Mouse (Mus musculus) cerebellum, postnatal 25 days (tissue): ENCODE measurements around the gene Medag.

ENCODE experiments used
- DNase-seq, 2 experiments: peaks; one replicate each; pipeline ENCODE4 v3.0.0; 2021; ENCODE audit warnings: mixed read lengths in 2 of 2

Medag gene

GRCm38 (mm10) chr5:149411509-149412193 is at the start of gene Medag:
Medag (plus strand) TSS chr5:149411749.
- DNase-seq, result peak; percentile 72 to 84

DNA sequence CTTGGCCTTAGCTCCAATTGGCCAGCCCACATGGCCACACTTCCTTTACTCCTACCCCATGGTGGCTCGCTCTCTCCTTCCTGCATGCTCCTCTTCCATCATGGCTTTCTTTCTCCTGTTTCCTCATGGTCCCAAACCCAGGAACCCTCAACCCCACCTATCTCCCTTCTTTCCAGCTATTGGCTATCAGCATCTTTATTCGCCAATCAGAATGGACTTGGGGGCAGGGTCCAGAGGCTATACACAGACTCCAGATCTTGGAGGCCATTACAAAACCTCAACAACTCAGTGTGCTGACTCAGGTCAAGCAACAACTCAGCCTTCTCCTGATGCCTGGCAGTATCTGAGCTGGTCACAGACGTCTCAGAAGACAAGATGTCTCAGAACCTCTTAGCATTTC is 48.9 kb upstream of the Medag start:
- no peak for DNase-seq

DNA sequence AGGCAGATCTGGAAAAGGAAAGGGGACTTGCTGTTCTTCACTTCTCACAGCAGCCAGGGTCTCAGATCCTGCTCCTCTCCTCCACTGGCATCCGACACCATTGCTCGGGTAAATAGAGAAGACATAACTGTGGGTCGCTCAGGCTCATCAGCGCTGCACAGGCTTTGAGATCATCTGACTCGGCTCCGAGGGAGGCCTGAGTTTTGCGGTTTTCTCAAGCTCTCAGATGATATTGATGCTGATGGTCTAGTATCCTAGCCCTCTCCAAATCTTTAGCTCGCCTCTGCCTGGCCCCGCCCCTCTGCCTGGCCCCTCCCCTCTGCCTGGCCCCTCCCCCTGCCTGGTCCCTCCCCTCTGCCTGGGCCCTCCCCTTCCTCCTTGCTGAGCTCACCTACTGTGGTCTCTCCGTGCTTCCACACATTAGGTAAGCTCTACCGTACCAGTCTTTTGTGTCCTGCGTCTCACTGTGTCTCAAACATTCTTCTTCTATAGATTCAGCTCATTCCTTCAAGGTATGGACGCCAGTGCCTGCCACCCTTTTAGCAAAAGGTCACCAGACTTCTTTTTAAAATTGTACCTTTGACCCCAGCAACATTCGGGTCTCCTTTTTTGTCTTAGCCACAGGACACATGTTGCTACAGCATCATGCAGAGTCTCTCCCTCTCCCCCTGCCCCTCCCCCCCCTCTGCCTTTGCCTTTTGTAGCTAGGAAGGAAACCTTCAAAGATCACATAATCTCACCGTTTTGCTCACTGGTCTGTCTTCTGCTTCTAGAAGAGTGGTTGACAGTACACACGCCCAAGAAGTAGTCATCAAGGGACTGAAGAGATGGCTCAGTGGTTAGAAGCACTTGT is 47.4 kb upstream of the Medag start:
- no peak for DNase-seq

DNA sequence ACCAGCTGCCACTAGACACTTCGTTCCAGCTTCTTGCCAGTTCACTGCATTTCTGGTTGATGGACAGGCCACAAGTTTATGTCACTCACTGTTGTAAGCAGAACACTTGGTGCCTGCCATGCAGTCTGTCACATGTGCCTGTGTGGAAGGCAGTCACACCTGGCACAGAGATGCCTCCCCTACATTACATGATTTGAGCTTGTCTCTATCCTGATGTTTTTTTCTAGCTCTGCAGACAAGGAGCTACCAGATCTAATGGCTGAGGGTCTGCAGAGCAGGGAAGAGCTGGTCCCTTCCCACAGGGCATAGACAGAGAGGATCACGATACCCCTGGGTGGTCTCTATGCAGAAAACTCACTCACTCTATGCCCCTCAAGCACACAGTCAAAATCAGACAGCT is 44.5 kb upstream of the Medag start:
- DNase-seq, result no peak

GRCm38 (mm10) chr5:149367544-149368466 is 43.7 kb upstream of the Medag start:
- DNase-seq, result no peak

- no peak for DNase-seq
Observed at GRCm38 (mm10) chr5:149368575-149369312, 42.8 kb upstream of the Medag start.

- DNase-seq, result no peak
Observed at GRCm38 (mm10) chr5:149369373-149370035, 42.0 kb upstream of the Medag start.

DNA sequence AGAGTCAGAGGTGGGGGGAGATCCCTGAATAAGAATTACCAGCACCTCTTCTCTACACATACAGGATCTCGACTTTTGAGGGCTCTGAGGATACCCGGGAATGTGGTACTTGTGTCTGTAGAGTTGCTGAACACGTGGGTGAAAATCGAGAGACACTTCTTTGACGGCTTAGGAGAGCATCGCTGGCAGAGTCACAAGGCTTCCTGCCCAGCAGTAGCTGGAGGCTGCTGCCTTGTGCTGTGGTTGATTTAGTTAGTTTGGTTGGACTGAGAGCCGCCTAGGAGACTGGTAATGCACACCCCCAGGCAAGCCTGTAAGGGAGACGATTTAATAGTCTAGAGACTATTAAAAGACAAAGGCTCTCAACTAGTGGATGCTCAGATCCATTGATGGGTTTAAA is 39.5 kb upstream of the Medag start:
- no peak for DNase-seq

GRCm38 (mm10) chr5:149373224-149373623 is 38.3 kb upstream of the Medag start:
- peak; percentile 11 to 27 for DNase-seq

GRCm38 (mm10) chr5:149374026-149374425 is 37.5 kb upstream of the Medag start:
- peak; percentile 51 to 68 for DNase-seq

- DNase-seq, result no peak
Observed at GRCm38 (mm10) chr5:149375074-149375888, 36.3 kb upstream of the Medag start.

- peak; percentile 91 to 94 for DNase-seq
Observed at GRCm38 (mm10) chr5:149375889-149376212, 35.7 kb upstream of the Medag start.

DNA sequence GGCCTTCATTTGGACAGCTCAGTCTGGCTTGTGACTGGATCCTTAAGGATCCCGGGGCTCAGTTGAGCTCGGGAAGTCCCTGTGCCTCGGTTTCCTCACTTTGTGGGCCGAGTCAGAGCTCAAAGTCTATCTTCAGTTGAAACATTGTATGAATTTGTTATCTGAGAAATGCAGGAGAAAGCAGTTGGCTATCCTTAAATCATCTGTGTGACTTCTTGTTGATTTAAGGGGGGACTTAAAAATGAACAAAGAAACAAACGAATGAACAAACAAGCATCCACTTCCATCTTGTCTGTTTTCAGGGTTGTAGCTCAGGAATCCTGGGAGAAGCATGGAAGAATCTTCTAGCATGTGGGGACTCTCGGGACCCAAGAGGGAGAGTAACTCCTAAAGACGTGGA is 35.2 kb upstream of the Medag start:
- DNase-seq, result no peak

DNA sequence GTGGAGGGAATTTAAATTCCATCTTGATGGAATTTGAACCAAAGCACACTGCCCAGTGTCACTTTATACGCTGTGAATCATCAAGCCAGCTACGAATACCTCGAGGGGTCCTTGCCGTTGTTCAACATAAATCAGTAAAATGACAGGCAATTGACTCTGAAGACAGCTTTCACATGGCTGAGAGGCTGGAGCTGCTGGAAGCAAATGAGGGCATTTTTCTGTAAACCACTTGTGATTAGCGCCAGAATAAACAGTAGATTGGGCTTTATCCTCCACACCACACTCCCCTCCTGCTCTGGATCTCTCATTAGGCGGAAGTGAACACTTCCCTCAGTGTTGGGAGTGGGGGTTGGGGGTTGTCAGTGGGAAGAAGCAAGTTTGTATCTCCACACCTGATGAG is 34.3 kb upstream of the Medag start:
- no peak for DNase-seq

DNA sequence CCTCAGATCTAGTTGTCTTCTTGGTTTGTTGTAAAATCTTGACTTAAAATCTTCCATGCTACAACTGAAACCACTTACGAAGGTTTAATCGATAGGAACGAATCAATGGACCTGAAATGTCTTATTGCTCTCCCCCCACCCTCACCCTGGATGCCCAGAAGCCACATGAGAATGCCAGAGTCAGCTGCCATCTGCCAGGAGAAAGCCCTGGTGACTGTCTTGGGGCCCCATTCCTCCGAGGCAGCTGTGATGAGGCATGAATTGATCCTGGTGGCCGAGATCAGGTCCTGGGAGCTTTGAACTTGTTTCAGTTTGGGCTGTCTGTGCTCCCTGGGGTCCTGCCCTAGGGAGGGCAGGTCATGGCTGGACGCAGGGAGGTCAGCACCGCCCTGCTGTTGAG is 33.0 kb upstream of the Medag start:
- DNase-seq, result no peak

DNA sequence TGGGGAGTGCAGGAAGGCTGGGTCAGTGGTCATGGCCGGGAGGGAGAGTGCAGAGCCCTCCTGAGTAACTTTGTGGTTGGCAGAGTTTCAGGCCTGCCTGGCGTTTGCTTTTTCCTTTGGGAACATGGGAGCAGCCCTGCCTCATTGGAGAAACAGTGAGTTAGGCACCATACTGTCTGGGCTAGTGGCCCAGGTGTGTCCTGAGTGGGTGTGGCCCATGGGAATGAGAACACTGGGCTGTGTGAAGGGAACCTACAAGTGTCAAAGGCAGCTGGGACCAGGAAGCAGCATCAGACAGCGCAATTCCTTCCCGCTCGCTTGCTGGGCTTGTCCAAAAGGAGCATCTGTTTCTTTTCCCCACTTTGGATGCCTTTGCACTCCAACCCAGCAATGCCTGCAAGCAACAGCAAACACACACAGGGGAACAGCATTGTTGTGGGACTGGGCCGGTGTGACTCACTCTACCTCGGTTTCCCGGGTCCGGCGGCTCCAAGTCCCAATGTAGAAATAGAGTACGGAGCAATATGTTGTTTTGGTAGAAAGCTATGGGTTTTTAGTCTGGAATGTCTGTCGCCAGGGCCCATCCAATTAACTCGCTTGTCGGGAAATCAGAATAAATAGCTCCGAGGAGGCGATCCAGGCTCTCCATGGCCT is 32.3 kb upstream of the Medag start:
- DNase-seq, result no peak

DNA sequence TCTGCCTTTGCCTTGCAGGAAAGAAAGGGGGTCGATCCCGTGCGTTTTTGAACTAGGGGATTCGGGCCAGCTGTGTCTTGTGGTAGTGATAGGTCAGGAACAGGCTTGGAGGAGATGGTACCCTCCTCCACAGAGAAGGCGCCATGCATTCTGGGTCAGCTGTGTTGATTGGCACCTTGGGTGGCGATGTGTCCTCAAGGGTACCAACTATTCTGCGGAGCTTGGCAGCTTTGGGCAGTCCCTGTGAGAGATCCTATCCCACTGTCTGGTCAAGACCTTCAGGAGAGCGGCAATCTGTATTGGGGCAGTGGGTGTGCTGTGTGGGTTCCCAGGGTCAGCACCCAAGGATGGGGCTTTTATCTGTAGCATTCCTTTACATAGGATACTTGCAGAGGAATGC is 31.7 kb upstream of the Medag start:
- no peak for DNase-seq

- no peak for DNase-seq
Observed at GRCm38 (mm10) chr5:149380388-149380916, 31.1 kb upstream of the Medag start.

GRCm38 (mm10) chr5:149381948-149382347 is 29.6 kb upstream of the Medag start:
- no peak for DNase-seq

DNA sequence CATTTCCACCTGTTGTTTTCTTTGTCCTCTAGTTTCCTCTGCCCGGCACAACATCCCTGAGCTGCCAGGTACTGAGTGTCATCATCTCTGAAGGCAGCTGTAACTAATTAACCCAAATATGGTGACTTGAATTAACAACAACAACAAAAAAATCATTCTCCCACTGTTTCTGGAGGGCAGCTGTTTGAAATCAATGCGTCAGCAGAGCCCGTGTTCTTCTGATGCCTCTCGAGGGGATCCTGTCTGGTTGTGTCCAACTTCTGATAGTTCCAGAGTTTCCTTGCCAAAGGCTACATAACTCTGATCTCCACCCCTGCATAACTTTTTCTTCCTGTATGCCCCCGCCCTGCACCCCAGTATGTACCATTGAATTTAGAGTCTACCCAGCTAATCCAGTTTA is 28.9 kb upstream of the Medag start:
- no peak for DNase-seq
